Mouse (Mus musculus): Measurements from ENCODE around the gene Pheta2.

GRCm38 (mm10) chr15:82341036-82341501, 2.3 kb downstream of the Pheta2 start:
- TF ChIP-seq USF1 (IDR thresholded peaks at IDR 0.05; ENCODE audit: low read depth, low read length) (no peak), CTCF (conservative IDR thresholded peaks at IDR 0.05 in 1 of 2, IDR thresholded peaks at IDR 0.05 in 1 of 2; ENCODE audit: low read depth in 2 of 2, low read length in 2 of 2) (no peak), CHD1 (IDR thresholded peaks at IDR 0.05; ENCODE audit: low read depth, low read length) (no peak), ZKSCAN1 (IDR thresholded peaks at IDR 0.05; ENCODE audit: borderline replicate concordance, low read depth, low read length) (no peak), E2F4 (IDR thresholded peaks at IDR 0.05; ENCODE audit: insufficient replicate concordance, low read depth, low read length) (no peak), POLR2A (IDR thresholded peaks at IDR 0.05; ENCODE audit: low read depth, low read length) (no peak), USF2 (conservative IDR thresholded peaks at IDR 0.05; ENCODE audit: low read depth, low read length) (no peak)
